Mouse (Mus musculus): ENCODE data around the gene Prokr2. TPM values are rescaled to one million over a fixed set of nuclear protein-coding genes. Genes with fewer than 3 reads are reported as not detected.

Gene Prokr2
- polyA plus RNA-seq, 1 experiment: 0.50 TPM

DNA sequence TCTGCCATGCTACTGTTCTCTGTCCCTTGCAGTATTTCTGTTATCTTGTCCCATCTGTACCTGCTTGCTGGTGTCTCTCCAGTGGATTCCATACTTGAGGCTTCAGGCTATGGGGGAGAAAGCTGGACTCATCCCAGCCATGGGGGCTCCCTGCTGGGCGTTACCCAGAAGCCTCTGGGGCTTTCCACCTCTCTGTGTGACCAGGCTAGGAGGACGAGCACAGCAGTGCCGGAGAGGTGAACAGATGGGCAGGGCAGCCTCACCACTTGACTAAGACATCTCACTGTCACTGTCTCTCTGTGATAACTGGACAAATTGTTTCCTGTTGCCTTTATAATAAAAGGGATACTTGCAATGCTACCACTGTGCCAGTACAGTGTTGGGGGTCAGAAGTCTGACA, 9.5 kb downstream of the Prokr2 start:
- no peak overlapping the region for H3K27ac ChIP-seq (ENCODE audit: control insufficient read depth, insufficient read depth, low read depth, low read length, poor library complexity)
- TF ChIP-seq POLR2A (IDR thresholded peaks at IDR 0.05; ENCODE audit: borderline replicate concordance, control insufficient read depth, low read depth, low read length) (no peak), CTCF (IDR thresholded peaks at IDR 0.05; ENCODE audit: control insufficient read depth, insufficient read depth, low read length) (no peak)
- no peak overlapping the region for H3K4me3 ChIP-seq (replicated peaks; ENCODE audit: control insufficient read depth, low read depth, low read length)
- H3K4me1 ChIP-seq (ENCODE audit: control insufficient read depth, insufficient read depth, low read length): no peaks in the 10 kb centered on the region
- WGBS: 63% methylated on average over 3 of the region's 3 CpGs

DNA sequence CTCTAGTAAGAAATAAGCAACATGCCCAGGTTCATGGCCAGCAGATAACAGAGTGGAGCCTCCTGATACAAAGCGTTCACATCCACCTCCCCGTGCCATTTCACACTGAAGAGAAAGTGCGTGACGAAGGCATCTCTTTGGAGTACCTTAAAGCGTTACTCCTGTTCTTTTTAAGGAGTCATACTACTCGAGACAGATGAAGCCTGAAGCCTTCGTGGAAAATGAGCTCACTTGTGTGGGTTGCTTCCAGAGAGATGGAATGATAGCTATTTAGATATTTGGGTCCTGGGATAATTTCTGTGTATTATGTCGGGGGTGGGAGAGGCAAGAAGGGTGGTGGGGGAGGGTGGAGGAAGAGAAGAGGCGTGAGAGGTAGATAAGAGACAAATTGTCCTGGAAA, 10.1 kb downstream of the Prokr2 start:
- Histone ChIP-seq H3K4me1 (ENCODE audit: control insufficient read depth, insufficient read depth, low read length) (no peaks in the 10 kb centered on the region), H3K4me3 (replicated peaks; ENCODE audit: control insufficient read depth, low read depth, low read length) (no peak overlapping the region), H3K27ac (ENCODE audit: control insufficient read depth, insufficient read depth, low read depth, low read length, poor library complexity) (no peak overlapping the region)
- TF ChIP-seq CTCF (IDR thresholded peaks at IDR 0.05; ENCODE audit: control insufficient read depth, insufficient read depth, low read length): no peak
- TF ChIP-seq POLR2A (IDR thresholded peaks at IDR 0.05; ENCODE audit: borderline replicate concordance, control insufficient read depth, low read depth, low read length): no peak
- 78% methylated on average over 9 of the region's 9 CpGs for WGBS

DNA sequence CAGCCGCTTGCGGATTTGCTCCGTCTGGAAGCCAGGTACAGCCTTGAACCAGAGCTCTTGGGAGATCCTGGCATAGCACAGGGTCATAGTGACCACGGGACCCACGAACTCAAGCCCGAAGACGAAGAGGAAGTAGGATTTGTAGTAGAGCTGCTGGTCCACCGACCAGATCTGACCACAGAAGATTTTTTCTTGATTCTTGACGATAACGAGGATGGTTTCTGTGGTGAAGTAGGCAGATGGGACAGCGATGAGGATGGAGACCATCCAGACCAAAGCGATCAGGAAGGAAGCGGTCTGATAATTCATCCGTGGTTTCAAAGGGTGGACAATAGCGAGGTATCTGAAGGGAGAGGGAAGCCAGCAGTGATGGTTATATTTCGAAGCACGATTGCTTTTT, 11.5 kb downstream of the Prokr2 start:
- Histone ChIP-seq H3K27ac (ENCODE audit: control insufficient read depth, insufficient read depth, low read depth, low read length, poor library complexity) (no peak overlapping the region), H3K4me1 (ENCODE audit: control insufficient read depth, insufficient read depth, low read length) (no peaks in the 10 kb centered on the region), H3K4me3 (replicated peaks; ENCODE audit: control insufficient read depth, low read depth, low read length) (no peak overlapping the region)
- WGBS: 41% methylated on average over 17 of the region's 17 CpGs
- no peak for TF ChIP-seq CTCF (IDR thresholded peaks at IDR 0.05; ENCODE audit: control insufficient read depth, insufficient read depth, low read length)
- TF ChIP-seq POLR2A (IDR thresholded peaks at IDR 0.05; ENCODE audit: borderline replicate concordance, control insufficient read depth, low read depth, low read length): no peak

DNA sequence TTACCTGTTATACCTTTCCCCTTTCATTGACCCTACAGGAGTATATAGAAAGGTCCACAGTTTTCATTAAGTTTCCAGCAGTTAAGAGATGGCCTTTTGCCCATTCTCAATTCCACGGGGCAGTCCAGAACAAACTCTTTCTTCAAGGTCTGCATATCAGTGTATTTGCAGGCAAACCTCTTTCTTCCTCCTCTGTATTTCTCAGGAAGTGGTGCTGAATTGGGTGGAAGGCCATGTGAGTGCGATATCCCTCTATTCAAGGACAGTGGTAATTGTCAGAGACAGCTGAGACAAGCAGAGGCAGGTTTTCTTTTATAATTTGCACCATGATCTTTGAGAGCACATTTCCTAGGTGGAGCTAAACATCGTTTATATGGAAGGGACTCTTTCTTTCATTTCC, 16.8 kb downstream of the Prokr2 start:
- 7% methylated on average over 3 of the region's 3 CpGs for whole genome bisulfite sequencing
- Histone ChIP-seq H3K4me3 (replicated peaks; ENCODE audit: control insufficient read depth, low read depth, low read length) (no peak overlapping the region), H3K27ac (ENCODE audit: control insufficient read depth, insufficient read depth, low read depth, low read length, poor library complexity) (no peak overlapping the region), H3K4me1 (ENCODE audit: control insufficient read depth, insufficient read depth, low read length) (no peaks in the 10 kb centered on the region)
- no peak for TF ChIP-seq CTCF (IDR thresholded peaks at IDR 0.05; ENCODE audit: control insufficient read depth, insufficient read depth, low read length)
- TF ChIP-seq POLR2A (IDR thresholded peaks at IDR 0.05; ENCODE audit: borderline replicate concordance, control insufficient read depth, low read depth, low read length): no peak

DNA sequence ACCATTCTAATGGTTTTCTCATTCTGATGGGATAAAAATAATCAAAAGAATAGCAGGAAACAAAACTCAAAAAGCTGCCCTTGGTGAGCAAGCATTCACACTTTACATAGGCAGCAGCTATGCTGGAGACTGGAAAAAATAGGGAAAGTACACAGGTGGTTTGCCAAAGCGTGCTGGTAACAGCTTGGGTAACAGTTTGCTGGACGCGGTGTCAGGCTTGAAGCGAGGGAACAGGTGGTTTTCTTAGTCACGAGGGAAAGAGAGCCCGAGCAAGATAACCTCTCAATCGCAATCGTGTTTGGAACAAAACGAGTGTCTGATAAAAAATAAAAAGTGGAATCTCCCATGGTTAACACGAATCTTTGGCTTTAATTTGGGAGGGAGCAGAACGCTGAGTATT, 41.4 kb downstream of the Prokr2 start:
- TF ChIP-seq POLR2A (IDR thresholded peaks at IDR 0.05; ENCODE audit: borderline replicate concordance, control insufficient read depth, low read depth, low read length) (no peak), CTCF (IDR thresholded peaks at IDR 0.05; ENCODE audit: control insufficient read depth, insufficient read depth, low read length) (no peak)
- 79% methylated on average over 11 of the region's 11 CpGs for WGBS
- H3K27ac ChIP-seq (ENCODE audit: control insufficient read depth, insufficient read depth, low read depth, low read length, poor library complexity): no peak overlapping the region
- no peak overlapping the region for H3K4me3 ChIP-seq (replicated peaks; ENCODE audit: control insufficient read depth, low read depth, low read length)
- no peaks in the 10 kb centered on the region for H3K4me1 ChIP-seq (ENCODE audit: control insufficient read depth, insufficient read depth, low read length)

DNA sequence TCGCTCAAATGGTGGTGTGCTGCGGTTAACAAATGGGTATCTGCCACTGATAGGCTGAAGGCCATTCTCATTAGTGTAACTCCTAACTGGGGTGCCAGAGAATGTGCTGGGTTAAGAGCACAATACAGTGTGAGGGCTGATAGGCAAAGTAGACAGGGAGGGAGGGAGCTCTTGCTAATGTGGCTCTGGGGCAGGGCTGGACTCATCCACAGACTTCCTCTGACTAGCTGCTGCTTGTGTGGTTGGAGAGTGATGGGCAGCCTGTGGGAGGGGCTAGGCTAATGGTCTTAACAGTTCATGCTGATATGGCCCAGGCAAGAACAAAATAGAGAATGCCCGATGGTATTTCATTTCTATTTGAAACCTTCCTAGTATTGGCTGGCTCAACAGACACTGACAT, 44.0 kb downstream of the Prokr2 start:
- no peak overlapping the region for H3K27ac ChIP-seq (ENCODE audit: control insufficient read depth, insufficient read depth, low read depth, low read length, poor library complexity)
- 90% methylated on average over 3 of the region's 3 CpGs for WGBS
- TF ChIP-seq POLR2A (IDR thresholded peaks at IDR 0.05; ENCODE audit: borderline replicate concordance, control insufficient read depth, low read depth, low read length) (no peak), CTCF (IDR thresholded peaks at IDR 0.05; ENCODE audit: control insufficient read depth, insufficient read depth, low read length) (no peak)
- no peak overlapping the region for H3K4me3 ChIP-seq (replicated peaks; ENCODE audit: control insufficient read depth, low read depth, low read length)
- no peaks in the 10 kb centered on the region for H3K4me1 ChIP-seq (ENCODE audit: control insufficient read depth, insufficient read depth, low read length)

DNA sequence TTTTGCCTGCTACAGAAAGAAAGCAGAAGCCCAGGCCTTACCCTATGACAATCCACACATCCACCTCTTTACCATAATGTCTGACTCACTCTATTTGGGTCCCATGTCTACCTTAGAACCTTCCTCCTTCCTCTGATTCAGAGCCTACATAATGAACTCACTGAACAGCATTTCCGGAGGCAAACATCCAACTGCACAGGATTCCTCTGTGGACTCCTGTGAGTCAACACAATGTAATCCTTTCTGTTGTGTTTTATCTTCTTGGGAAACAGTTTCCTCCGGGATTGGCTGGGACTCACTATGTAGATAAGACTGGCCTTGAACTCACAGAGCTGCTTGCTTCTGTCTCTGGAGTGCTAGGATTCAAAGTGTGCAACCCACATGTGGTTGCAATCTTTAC, 44.9 kb downstream of the Prokr2 start:
- no peak overlapping the region for H3K27ac ChIP-seq (ENCODE audit: control insufficient read depth, insufficient read depth, low read depth, low read length, poor library complexity)
- no peaks in the 10 kb centered on the region for H3K4me1 ChIP-seq (ENCODE audit: control insufficient read depth, insufficient read depth, low read length)
- no peak for TF ChIP-seq POLR2A (IDR thresholded peaks at IDR 0.05; ENCODE audit: borderline replicate concordance, control insufficient read depth, low read depth, low read length)
- TF ChIP-seq CTCF (IDR thresholded peaks at IDR 0.05; ENCODE audit: control insufficient read depth, insufficient read depth, low read length): no peak
- 52% methylated on average over 2 of the region's 2 CpGs for WGBS
- H3K4me3 ChIP-seq (replicated peaks; ENCODE audit: control insufficient read depth, low read depth, low read length): no peak overlapping the region

DNA sequence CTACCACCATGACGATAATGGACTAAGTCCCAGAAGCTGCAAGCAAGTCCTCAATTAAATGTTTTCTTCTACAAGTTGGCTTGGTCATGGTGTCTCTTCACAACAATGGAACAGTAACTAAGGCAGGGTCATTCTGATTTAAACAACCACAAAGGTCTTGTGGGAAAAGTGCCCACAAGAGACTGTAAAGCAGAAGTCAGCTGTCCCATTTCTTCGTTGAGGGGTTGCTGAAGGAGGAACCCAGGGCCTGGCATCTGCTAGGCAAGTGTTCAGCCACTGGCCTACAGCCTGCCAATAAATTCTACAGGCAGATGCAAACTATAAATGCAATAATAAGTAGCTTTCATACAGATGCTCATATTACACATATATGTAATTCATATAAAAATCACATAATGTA, 48.0 kb downstream of the Prokr2 start:
- Histone ChIP-seq H3K4me3 (replicated peaks; ENCODE audit: control insufficient read depth, low read depth, low read length) (no peak overlapping the region), H3K27ac (ENCODE audit: control insufficient read depth, insufficient read depth, low read depth, low read length, poor library complexity) (no peak overlapping the region), H3K4me1 (ENCODE audit: control insufficient read depth, insufficient read depth, low read length) (no peaks in the 10 kb centered on the region)
- TF ChIP-seq POLR2A (IDR thresholded peaks at IDR 0.05; ENCODE audit: borderline replicate concordance, control insufficient read depth, low read depth, low read length) (no peak), CTCF (IDR thresholded peaks at IDR 0.05; ENCODE audit: control insufficient read depth, insufficient read depth, low read length) (no peak)
- 41% methylated on average over 2 of the region's 2 CpGs for WGBS

DNA sequence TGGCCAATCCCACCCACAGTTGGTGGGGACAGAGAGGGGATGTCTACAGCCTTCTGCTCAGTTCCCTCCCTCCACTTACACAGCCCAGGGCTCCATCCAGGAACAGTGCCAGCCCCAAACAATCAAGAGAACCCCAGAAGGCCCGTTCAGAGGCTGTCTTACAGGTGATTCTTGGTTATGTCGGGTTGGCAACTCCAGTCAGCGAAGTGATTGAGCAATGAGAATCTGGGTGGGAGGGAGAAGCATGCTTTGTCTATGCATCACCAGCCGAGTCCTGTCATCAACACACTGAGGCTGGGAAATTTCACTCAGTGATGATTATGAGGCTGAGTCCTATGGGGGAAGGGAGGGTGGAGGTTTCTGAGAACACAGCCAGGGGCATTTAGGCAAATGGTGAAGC, 61.7 kb downstream of the Prokr2 start:
- WGBS: 61% methylated on average over 4 of the region's 4 CpGs
- Histone ChIP-seq H3K4me1 (ENCODE audit: control insufficient read depth, insufficient read depth, low read length) (no peaks in the 10 kb centered on the region), H3K4me3 (replicated peaks; ENCODE audit: control insufficient read depth, low read depth, low read length) (no peak overlapping the region), H3K27ac (ENCODE audit: control insufficient read depth, insufficient read depth, low read depth, low read length, poor library complexity) (no peak overlapping the region)
- TF ChIP-seq POLR2A (IDR thresholded peaks at IDR 0.05; ENCODE audit: borderline replicate concordance, control insufficient read depth, low read depth, low read length): no peak
- TF ChIP-seq CTCF (IDR thresholded peaks at IDR 0.05; ENCODE audit: control insufficient read depth, insufficient read depth, low read length): no peak

Data from bone marrow, adult 2 months (tissue).